Mouse (Mus musculus): Measurements from ENCODE around the gene Slc35e2. TPM values are rescaled to one million over a fixed set of nuclear protein-coding genes. Genes with fewer than 3 reads are reported as not detected.
A peak's percentile ranks its signal among the peaks of the same experiment; 100 is the strongest.

The Slc35e2 gene
- polyA plus RNA-seq (2015; fragmentation: Nextera tagmentation; extraction: Ambion mirVana): 15.1 and 15.9 TPM in 2 replicates

DNA sequence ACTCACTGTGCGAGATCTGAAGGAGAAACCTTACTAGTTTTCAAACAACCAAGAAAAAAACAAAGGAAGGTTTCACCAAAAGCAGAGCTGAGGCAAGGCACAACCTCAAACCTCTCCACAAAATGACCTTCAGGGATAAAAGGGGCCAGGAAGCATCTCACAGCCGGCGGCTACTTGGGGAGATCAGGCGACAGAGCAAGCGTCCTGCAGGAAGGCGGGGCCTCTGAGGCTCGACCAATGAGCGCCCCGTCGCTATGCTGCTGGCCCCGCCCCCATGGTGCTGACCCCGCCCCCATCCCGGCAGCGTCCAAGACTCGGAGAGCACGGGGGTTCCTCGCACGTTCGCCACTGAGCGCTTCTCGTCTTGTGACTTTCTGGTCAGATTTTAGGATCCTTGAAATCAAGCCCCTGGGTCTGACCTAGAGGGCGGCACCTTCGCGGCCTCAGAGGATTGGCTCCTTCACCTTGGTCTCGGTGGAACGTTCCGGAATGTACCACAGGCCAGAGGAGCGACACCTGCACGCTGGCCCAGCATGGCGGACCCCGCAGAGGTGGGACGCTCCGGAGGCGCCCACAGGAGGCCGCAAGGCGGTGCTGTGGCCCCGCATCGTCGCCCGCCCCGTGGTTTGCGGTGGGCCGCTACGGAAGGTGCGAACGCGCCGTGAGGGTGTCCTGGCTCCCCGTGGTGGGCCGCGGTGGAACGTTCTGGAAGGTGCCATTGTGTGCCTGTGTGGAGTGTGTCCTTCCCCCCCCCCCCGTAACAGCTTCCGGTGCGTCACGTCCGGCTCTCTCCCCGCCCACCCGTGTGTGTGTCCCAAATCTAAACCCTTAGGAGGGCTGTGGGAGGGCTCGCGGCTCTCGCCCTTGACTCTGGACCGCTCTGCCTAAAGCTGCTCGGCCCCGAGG lies at the start of gene Slc35e2:
TSS of gene Slc35e2 (plus strand) at position 326 of the 906 bp plus-strand sequence.
- peak within 1 kb of the TSS; percentile 90 for H3K4me2 ChIP-seq
- under 1% methylated on average over 63 of the region's 65 CpGs for WGBS
- H3K9me3 ChIP-seq: no peaks in the 10 kb centered on the region
- peak; percentile 97 for ATAC-seq (ENCODE audit: low FRiP score)
- peaks cover 28% of the 10 kb centered on the region for H3K4me1 ChIP-seq (replicated peaks)
- peaks cover 7% of the 10 kb centered on the region; the same call in 1 of the 2 replicates for H3K36me3 ChIP-seq
- H3K27ac ChIP-seq: peak within 1 kb of the TSS; percentile 99
- H3K27me3 ChIP-seq: no peaks in the 10 kb centered on the region
- H3K4me3 ChIP-seq: peak within 1 kb of the TSS; percentile 97
- peak within 1 kb of the TSS; percentile 99 for H3K9ac ChIP-seq

DNA sequence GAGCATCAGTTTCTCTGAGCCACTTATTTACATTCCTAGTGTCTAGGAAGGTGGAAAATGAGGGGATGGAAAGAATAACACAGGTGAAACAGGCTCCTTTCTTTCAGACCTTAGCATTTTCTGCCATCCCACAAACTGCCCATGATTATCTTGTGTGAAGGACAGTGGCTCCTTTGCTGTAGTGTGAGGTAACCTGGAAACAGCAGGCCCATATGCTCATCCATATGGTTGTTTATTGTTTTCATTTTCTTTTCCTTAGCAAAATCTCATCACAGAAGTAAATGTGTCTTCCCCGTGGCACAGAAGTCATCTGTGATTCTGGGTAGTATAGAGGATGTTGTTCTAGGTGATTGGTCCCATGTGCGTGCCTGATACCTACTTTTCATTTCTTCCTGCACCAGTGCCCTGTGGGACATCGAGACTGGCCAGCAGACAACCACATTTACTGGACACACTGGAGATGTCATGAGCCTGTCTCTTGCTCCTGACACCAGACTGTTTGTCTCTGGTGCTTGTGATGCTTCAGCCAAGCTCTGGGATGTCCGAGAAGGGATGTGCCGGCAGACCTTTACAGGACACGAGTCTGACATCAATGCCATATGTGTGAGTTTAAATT lies 48.2 kb upstream of the Slc35e2 start:
- H3K27ac ChIP-seq: no peak overlapping the region
- ATAC-seq (ENCODE audit: low FRiP score): no peak
- no peaks in the 10 kb centered on the region for H3K27me3 ChIP-seq
- WGBS: 92% methylated on average over 6 of the region's 6 CpGs
- H3K9ac ChIP-seq: no peak overlapping the region
- H3K36me3 ChIP-seq: peaks cover 73% of the 10 kb centered on the region
- no peak overlapping the region for H3K4me3 ChIP-seq
- H3K9me3 ChIP-seq: no peaks in the 10 kb centered on the region
- H3K4me1 ChIP-seq (replicated peaks): no peaks in the 10 kb centered on the region
- H3K4me2 ChIP-seq: no peak overlapping the region

DNA sequence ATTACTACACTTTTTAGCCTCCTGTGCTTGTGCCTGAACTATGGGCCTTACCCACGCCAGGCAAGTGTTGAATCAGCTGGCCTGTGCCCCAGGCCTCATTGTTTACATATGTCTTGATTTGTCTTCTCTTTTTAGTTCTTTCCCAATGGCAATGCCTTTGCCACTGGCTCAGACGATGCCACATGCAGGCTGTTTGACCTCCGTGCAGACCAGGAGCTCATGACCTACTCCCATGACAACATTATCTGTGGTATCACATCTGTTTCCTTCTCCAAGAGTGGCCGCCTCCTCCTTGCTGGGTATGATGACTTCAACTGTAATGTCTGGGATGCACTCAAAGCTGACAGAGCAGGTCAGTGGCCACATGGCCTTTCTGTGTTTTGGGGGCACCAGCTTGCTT lies 46.3 kb upstream of the Slc35e2 start:
- Histone ChIP-seq H3K9ac (no peak overlapping the region), H3K4me2 (no peak overlapping the region), H3K27me3 (no peaks in the 10 kb centered on the region), H3K36me3 (peaks cover 85% of the 10 kb centered on the region), H3K4me3 (no peak overlapping the region), H3K4me1 (replicated peaks) (no peaks in the 10 kb centered on the region), H3K27ac (no peak overlapping the region), H3K9me3 (no peaks in the 10 kb centered on the region)
- no peak for ATAC-seq (ENCODE audit: low FRiP score)
- 84% methylated on average over 4 of the region's 4 CpGs for WGBS

DNA sequence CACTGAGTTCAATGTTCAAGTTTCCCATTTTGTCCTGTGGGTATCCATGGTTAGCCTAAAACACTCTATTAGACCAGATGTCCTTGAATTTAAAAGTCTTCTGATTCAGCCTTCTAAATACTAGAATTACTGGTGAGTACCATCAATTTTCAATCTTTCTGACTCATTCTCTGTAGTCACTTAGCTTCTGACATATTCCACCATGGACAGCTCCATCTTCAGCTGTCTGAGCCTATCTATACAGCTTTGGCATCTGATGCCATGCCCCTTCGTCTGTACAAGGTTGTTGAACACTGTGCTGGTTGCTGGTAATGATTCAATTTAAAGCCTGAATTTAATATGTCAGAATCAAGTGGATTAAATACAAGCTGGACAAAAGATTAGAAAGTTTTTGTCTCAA lies 45.8 kb upstream of the Slc35e2 start:
- H3K36me3 ChIP-seq: peaks cover 91% of the 10 kb centered on the region
- no peak overlapping the region for H3K27ac ChIP-seq
- H3K9ac ChIP-seq: no peak overlapping the region
- no peak overlapping the region for H3K4me2 ChIP-seq
- no peak overlapping the region for H3K4me3 ChIP-seq
- ATAC-seq (ENCODE audit: low FRiP score): no peak
- WGBS: 76% methylated on average over 1 of the region's 1 CpGs
- H3K4me1 ChIP-seq (replicated peaks): no peaks in the 10 kb centered on the region
- no peaks in the 10 kb centered on the region for H3K27me3 ChIP-seq
- H3K9me3 ChIP-seq: no peaks in the 10 kb centered on the region

DNA sequence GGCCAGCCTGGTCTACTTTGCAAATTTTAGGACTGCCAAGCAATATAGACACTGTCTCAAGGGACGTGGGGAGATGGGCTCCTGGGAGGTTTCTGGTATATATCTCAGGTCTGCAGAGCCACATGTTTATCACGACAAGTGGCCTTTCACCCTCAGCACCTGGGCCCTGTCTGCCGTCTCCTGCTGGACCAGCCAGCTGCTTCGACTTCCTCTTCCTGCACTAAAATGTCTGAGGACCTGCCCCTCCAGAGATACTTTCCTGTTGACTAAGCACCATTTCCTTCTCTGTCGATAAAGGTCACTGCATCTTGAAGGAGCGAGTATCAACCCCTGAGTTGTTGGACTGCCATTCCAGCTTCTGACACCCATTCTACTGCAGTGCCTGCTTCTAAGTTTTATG lies 41.8 kb upstream of the Slc35e2 start:
- Histone ChIP-seq H3K4me1 (replicated peaks) (peaks cover 25% of the 10 kb centered on the region), H3K27ac (no peak overlapping the region), H3K4me2 (no peak overlapping the region), H3K36me3 (peaks cover 65% of the 10 kb centered on the region), H3K9ac (no peak overlapping the region), H3K4me3 (no peak overlapping the region), H3K9me3 (no peaks in the 10 kb centered on the region), H3K27me3 (no peaks in the 10 kb centered on the region)
- 87% methylated on average over 6 of the region's 6 CpGs for WGBS
- no peak for ATAC-seq (ENCODE audit: low FRiP score)

DNA sequence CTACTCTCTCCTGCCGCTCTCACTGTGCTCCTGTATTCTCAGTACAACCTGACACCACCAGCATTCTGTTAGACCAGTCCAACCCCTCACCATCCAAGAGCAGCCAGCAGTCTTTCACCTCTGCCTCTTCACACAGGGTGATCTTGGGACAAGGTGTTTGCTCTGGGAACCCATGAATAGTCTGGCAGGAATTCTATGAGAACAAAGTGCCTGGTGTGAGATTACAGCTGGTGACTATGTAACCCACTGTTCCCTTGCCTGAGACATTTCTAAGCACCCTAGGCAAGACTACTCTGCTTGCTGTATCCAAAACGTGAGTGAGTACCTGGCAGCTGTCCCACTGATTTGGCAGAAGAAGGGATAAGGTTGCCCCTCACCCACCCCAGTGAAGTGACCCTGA lies 40.3 kb upstream of the Slc35e2 start:
- no peak overlapping the region for H3K4me3 ChIP-seq
- WGBS: 71% methylated on average over 2 of the region's 2 CpGs
- H3K4me2 ChIP-seq: no peak overlapping the region
- H3K27me3 ChIP-seq: no peaks in the 10 kb centered on the region
- no peak for ATAC-seq (ENCODE audit: low FRiP score)
- H3K9me3 ChIP-seq: no peaks in the 10 kb centered on the region
- H3K27ac ChIP-seq: no peak overlapping the region; the same call in 1 of the 2 replicates
- H3K36me3 ChIP-seq: peaks cover 50% of the 10 kb centered on the region
- H3K9ac ChIP-seq: no peak overlapping the region
- peaks cover 38% of the 10 kb centered on the region for H3K4me1 ChIP-seq (replicated peaks)

DNA sequence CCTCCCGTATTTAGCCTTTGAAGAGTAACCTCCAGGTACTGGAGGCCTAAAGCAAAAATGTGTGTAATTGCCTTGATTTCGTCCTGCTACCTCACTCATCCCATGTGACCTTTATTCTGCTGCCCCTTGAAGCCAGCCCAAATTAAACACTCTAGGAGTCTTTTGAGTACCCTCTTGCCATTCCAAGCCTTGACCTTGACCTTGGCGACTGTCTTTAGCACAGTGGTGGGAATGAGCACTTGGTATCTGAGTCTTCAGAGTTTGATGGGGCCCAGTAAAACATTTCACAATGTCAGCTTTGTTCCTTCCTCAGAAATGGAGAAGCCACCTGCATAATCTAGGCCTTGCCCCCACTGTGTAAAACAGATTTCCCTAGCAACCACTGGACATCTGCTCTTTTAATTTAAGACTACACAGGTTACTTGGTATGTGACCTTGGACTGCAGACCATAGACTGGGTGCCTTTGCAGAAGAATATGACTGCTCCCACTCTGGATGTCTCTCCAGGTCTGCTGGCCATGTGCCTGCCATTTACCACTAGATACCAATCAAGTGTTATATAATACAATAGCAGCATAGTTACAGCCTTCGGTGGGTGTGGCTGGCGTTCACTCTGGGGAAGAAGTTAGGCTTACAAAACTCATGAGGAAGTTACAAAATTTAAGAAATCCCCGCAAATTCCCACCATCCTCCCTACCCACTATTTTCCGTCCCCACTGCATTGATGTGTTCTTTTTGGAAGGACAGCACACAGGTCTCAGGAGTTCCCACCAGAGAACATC lies 39.4 kb upstream of the Slc35e2 start, which contains the start of gene Nadk:
TSS of gene Nadk (plus strand) at position 718 of the 782 bp plus-strand sequence.
- no peaks in the 10 kb centered on the region for H3K9me3 ChIP-seq
- WGBS: 74% methylated on average over 7 of the region's 7 CpGs
- peaks cover 43% of the 10 kb centered on the region for H3K4me1 ChIP-seq (replicated peaks)
- peaks cover 41% of the 10 kb centered on the region for H3K36me3 ChIP-seq
- H3K27me3 ChIP-seq: no peaks in the 10 kb centered on the region
- peak within 1 kb of the TSS; percentile 97 for H3K4me2 ChIP-seq
- H3K4me3 ChIP-seq: peak within 1 kb of the TSS; percentile 85
- no peak for ATAC-seq (ENCODE audit: low FRiP score)
- peak within 1 kb of the TSS; percentile 51; the same call in 1 of the 2 replicates for H3K9ac ChIP-seq
- peak within 1 kb of the TSS; percentile 93 for H3K27ac ChIP-seq

DNA sequence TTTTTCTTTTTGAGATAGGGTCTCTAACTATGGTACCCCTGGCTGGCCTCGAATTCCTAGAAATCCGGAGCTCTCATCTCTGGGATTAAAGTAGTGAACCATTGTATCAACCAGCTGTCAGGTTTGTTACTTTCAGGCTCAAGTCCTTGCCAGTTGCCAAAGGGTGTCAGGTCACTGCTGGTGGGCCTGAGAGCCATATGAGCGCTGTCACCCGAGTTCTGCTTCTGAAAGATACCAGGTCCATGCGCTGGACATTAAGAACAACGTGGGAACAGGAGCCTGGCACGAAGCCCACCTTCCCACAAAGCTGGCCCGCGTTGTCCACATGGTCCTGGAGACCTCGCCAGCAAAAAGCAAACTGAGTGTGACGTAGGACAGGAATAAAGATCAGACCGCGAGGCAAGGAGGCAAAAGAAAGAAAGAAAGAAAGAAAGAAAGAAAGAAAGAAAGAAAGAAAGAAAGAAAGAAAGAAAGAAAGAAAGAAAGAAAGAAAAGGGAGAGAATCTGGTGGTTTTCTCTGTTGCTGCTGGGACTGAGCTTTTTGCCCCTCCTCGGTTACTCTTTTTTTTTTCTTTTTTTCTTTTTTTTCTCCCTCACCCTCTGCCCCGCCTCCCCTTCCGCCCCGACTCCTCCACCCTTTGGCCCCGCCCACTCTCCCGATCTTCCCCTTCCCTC lies 38.4 kb upstream of the Slc35e2 start:
- Histone ChIP-seq H3K4me1 (replicated peaks) (peaks cover 43% of the 10 kb centered on the region), H3K9me3 (no peaks in the 10 kb centered on the region), H3K9ac (peak overlapping the region; percentile 51; the same call in 1 of the 2 replicates), H3K27me3 (no peaks in the 10 kb centered on the region), H3K4me3 (peak overlapping the region; percentile 85), H3K36me3 (peaks cover 33% of the 10 kb centered on the region), H3K4me2 (peak overlapping the region; percentile 97), H3K27ac (peak overlapping the region; percentile 93)
- ATAC-seq (ENCODE audit: low FRiP score): no peak
- WGBS: 6% methylated on average over 19 of the region's 19 CpGs

DNA sequence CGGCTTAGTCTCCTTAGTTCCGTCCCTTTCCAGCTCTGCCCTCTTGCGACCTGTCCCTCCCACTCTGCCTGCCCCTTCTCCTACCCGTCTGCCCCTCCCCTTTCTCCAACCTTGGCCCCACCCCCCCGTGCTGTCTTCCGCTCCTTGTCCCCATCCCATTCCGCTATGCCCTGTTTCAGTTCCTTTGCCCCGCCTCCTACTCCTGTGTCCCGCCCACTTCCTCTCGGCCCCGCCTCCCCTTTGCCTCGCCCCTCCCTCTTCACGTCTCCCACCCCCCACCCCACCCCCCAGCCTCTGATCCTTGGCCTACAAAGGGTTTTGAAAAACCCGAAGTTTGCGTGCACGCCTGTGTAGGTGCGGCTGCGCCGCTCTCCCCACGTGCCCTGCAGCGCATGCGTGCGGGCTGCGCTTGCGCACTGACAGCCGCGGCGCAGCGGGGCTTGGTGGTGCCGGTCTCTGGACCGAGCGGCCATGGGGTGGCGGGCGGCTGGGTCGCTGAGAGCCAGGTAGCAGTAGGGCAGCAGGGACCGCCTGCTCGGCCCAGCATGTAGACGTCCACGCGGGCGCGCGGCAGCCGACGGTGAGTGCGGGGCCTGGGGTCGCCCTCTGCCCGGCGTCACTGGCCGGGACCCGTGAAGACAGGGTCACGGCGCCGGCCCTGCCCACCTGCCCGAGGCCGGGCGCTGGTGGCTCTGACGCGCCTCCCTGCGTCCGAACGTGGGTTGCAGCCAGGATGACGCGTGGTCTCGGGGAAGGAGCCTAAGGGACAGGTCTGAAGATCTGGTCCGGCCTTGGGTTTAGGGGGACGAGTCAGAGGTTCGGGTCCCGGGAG lies 37.6 kb upstream of the Slc35e2 start:
- ATAC-seq (ENCODE audit: low FRiP score): peak; percentile 98
- peak overlapping the region; percentile 91 for H3K9ac ChIP-seq
- peak overlapping the region; percentile 85 for H3K4me3 ChIP-seq
- H3K36me3 ChIP-seq: peaks cover 26% of the 10 kb centered on the region
- peaks cover 43% of the 10 kb centered on the region for H3K4me1 ChIP-seq (replicated peaks)
- peak overlapping the region; percentile 97 for H3K4me2 ChIP-seq
- H3K27me3 ChIP-seq: no peaks in the 10 kb centered on the region
- peak overlapping the region; percentile 93 for H3K27ac ChIP-seq
- under 1% methylated on average over 64 of the region's 69 CpGs for WGBS
- no peaks in the 10 kb centered on the region for H3K9me3 ChIP-seq

DNA sequence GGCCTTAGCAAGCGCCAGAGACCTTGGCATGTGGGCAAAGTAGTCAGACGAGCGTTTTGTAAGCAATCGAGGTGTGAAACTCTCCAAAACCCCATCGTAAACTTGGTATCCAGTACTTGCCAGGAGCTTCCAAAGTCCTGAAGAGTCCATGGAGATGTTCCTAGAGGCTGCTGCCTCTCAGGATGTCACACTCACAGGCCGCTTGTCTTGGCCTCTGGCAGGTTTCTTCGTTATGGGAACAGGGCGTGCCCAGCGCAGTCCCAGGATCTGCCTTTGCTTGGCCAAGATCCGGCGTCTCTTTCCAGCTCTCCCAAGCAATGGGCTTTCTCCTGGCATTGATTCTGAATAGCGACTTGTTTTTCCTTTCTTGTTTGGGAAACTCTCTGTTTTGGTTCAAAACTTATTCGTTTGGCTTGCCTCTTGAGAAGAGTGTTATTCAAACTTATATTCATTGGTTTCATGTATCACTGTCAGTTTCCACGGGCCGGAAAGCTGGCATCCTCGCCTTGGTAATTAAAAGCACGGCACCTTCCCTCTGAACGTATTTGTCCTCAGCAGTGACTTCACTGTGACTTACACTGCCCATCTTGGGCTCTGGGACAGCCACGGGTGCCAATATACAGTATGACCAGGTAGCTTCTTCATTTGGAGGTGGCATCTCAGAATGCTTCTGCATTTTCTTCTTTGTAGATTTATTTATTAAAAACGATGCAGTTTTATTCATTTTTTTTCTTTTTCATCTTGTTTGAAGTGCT lies 36.7 kb upstream of the Slc35e2 start:
- Histone ChIP-seq H3K9ac (peak overlapping the region; percentile 91), H3K4me2 (peak overlapping the region; percentile 97), H3K4me1 (replicated peaks) (peaks cover 43% of the 10 kb centered on the region), H3K36me3 (peaks cover 17% of the 10 kb centered on the region), H3K27me3 (no peaks in the 10 kb centered on the region), H3K9me3 (no peaks in the 10 kb centered on the region), H3K27ac (peak overlapping the region; percentile 93), H3K4me3 (peak overlapping the region; percentile 85)
- no peak for ATAC-seq (ENCODE audit: low FRiP score)
- 17% methylated on average over 20 of the region's 20 CpGs for WGBS

Data from hindbrain, embryonic 13.5 days (tissue).